Mouse (Mus musculus) left cerebral cortex, adult 2 months (tissue): ENCODE measurements around the gene Car8. TPM values are rescaled to one million over a fixed set of nuclear protein-coding genes. Genes with fewer than 3 reads are reported as not detected.

ENCODE experiments used
- DNase-seq, 2 experiments: peaks; one replicate each; pipeline ENCODE4 v3.0.0; 2021 to 2022; ENCODE audit warnings: low spot score in 2 of 2, mixed read lengths in 1 of 2; ENCODE audit errors: extremely low spot score in 1 of 2
- H3K27ac ChIP-seq: fragments of 200-600 bp; 2 replicates; pipeline ENCODE4 v1.8.1; 2022
- H3K4me3 ChIP-seq: fragments of 200-600 bp; 2 replicates; pipeline ENCODE4 v1.8.1; 2022
- CTCF ChIP-seq: fragments of 200-600 bp; IDR thresholded peaks from 2 replicates; pipeline ENCODE4 v1.8.1; 2022; ENCODE audit warnings: antibody characterized with exemption, mild to moderate bottlenecking, moderate library complexity
- intact Hi-C: fragments of 180-260 bp; cut with DNase I; formaldehyde crosslinking; loops from one replicate; pipeline ENCODE4 v1.15.1; 2025
- total RNA-seq, 2 experiments: library from RNA; stranded (reverse); gene quantifications; 2 replicates each; pipeline ENCODE4 v1.2.3; 2021

Car8 gene
- total RNA-seq, 2 experiments from 2014 or later, result 6.8 to 8.4 TPM

GRCm38 (mm10) chr4:8218941-8219340 is 19.9 kb downstream of the Car8 start:
- DNase-seq, result no peak
- no peak overlapping the region for H3K4me3 ChIP-seq
- no peak for TF ChIP-seq CTCF
- H3K27ac ChIP-seq, result no peak overlapping the region
- intact Hi-C loops, result no loop called here

- Histone ChIP-seq H3K27ac (no peak overlapping the region), H3K4me3 (no peak overlapping the region)
- no peak for TF ChIP-seq CTCF
- intact Hi-C loops, result no loop called here
- DNase-seq, result no peak
Observed at GRCm38 (mm10) chr4:8218004-8218403, 20.8 kb downstream of the Car8 start.

- Histone ChIP-seq H3K27ac (no peak overlapping the region), H3K4me3 (no peak overlapping the region)
- intact Hi-C loops, result no loop called here
- DNase-seq, result no peak
- TF ChIP-seq CTCF, result no peak
Observed at GRCm38 (mm10) chr4:8217272-8217671, 21.6 kb downstream of the Car8 start.

GRCm38 (mm10) chr4:8216551-8216950 is 22.3 kb downstream of the Car8 start:
- intact Hi-C loops, result no loop called here
- Histone ChIP-seq H3K27ac (no peak overlapping the region), H3K4me3 (no peak overlapping the region)
- DNase-seq, result peak; percentile 15 to 20
- TF ChIP-seq CTCF, result no peak

- H3K27ac ChIP-seq, result no peak overlapping the region
- DNase-seq, result no peak
- no peak overlapping the region for H3K4me3 ChIP-seq
- intact Hi-C loops, result loop anchor here (5.0 kb wide), 1 partner anchor 149 kb away; no protein-coding TSS in a partner anchor
- no peak for TF ChIP-seq CTCF
Observed at GRCm38 (mm10) chr4:8213661-8214060, 25.2 kb downstream of the Car8 start.

- intact Hi-C loops, result loop anchor here (5.0 kb wide), 1 partner anchor 149 kb away; no protein-coding TSS in a partner anchor
- TF ChIP-seq CTCF, result no peak
- no peak overlapping the region for H3K4me3 ChIP-seq
- no peak overlapping the region for H3K27ac ChIP-seq
- DNase-seq, result no peak
Observed at GRCm38 (mm10) chr4:8212873-8213569, 25.8 kb downstream of the Car8 start.

GRCm38 (mm10) chr4:8210452-8210851 is 28.4 kb downstream of the Car8 start:
- no peak for TF ChIP-seq CTCF
- no peak for DNase-seq
- no peak overlapping the region for H3K4me3 ChIP-seq
- no peak overlapping the region for H3K27ac ChIP-seq
- intact Hi-C loops, result loop anchor here (5.0 kb wide), 1 partner anchor 152 kb away; no protein-coding TSS in a partner anchor

GRCm38 (mm10) chr4:8207924-8208323 is 30.9 kb downstream of the Car8 start:
- DNase-seq, result no peak
- Histone ChIP-seq H3K27ac (no peak overlapping the region), H3K4me3 (no peak overlapping the region)
- intact Hi-C loops, result no loop called here
- no peak for TF ChIP-seq CTCF

GRCm38 (mm10) chr4:8206918-8207573 is 31.8 kb downstream of the Car8 start:
- Histone ChIP-seq H3K4me3 (no peak overlapping the region), H3K27ac (no peak overlapping the region)
- TF ChIP-seq CTCF, result no peak
- DNase-seq, result no peak
- intact Hi-C loops, result no loop called here

GRCm38 (mm10) chr4:8205089-8205649 is 33.7 kb downstream of the Car8 start:
- intact Hi-C loops, result no loop called here
- DNase-seq, result no peak
- no peak for TF ChIP-seq CTCF
- H3K4me3 ChIP-seq, result no peak overlapping the region
- no peak overlapping the region for H3K27ac ChIP-seq

- intact Hi-C loops, result no loop called here
- no peak overlapping the region for H3K27ac ChIP-seq
- no peak for DNase-seq
- H3K4me3 ChIP-seq, result no peak overlapping the region
- no peak for TF ChIP-seq CTCF
Observed at GRCm38 (mm10) chr4:8203367-8203766, 35.5 kb downstream of the Car8 start.

GRCm38 (mm10) chr4:8201631-8202030 is 37.2 kb downstream of the Car8 start:
- Histone ChIP-seq H3K27ac (no peak overlapping the region), H3K4me3 (no peak overlapping the region)
- no peak for DNase-seq
- intact Hi-C loops, result no loop called here
- TF ChIP-seq CTCF, result no peak
